Mouse (Mus musculus): ENCODE results near the gene Olfr248. TPM values are rescaled to one million over a fixed set of nuclear protein-coding genes. Genes with fewer than 3 reads are reported as not detected.
"Not testable (repeated sequence)": the region's sequence is repeated elsewhere in the genome, so short reads cannot be mapped to it uniquely, and the experiment has no call there.

Gene Olfr248
- polyA plus RNA-seq (2015; fragmentation: Nextera tagmentation; extraction: Ambion mirVana) = not detected in 2 replicates

- Histone ChIP-seq H3K4me2 (replicated peaks; ENCODE audit: low read depth, low read length) (no peak within 1 kb of the TSS), H3K27ac (ENCODE audit: low read length) (no peak within 1 kb of the TSS), H3K27me3 (ENCODE audit: insufficient read depth, low read length) (no peaks in the 10 kb centered on the region), H3K36me3 (ENCODE audit: insufficient read depth, low read length) (no peaks in the 10 kb centered on the region), H3K9me3 (ENCODE audit: low read length) (no peaks in the 10 kb centered on the region), H3K4me3 (ENCODE audit: low read length) (no peak within 1 kb of the TSS), H3K9ac (replicated peaks; ENCODE audit: low read length) (no peak within 1 kb of the TSS), H3K4me1 (ENCODE audit: insufficient read depth, low read length) (no peaks in the 10 kb centered on the region)
- ATAC-seq (ENCODE audit: low FRiP score, low TSS enrichment) = no peak
- 94% methylated on average over 2 of the region's 2 CpGs for WGBS
Measured at GRCm38 (mm10) chr1:174390746-174391145, at the start of gene Olfr248. Gene Olfr248 (plus strand): TSS chr1:174391046.

- not testable (repeated sequence) for H3K27ac ChIP-seq (ENCODE audit: low read length); H3K4me1 ChIP-seq (ENCODE audit: insufficient read depth, low read length); H3K36me3 ChIP-seq (ENCODE audit: insufficient read depth, low read length); H3K9me3 ChIP-seq (ENCODE audit: low read length); H3K4me3 ChIP-seq (ENCODE audit: low read length); H3K27me3 ChIP-seq (ENCODE audit: insufficient read depth, low read length); H3K9ac ChIP-seq (replicated peaks; ENCODE audit: low read length); ATAC-seq (ENCODE audit: low FRiP score, low TSS enrichment); H3K4me2 ChIP-seq (replicated peaks; ENCODE audit: low read depth, low read length)
- 61% methylated on average over 1 of the region's 1 CpGs for WGBS
Measured at GRCm38 (mm10) chr1:174353636-174354035, 37.2 kb upstream of the Olfr248 start.

GRCm38 (mm10) chr1:174354640-174355039 lies 36.2 kb upstream of the Olfr248 start:
- ATAC-seq (ENCODE audit: low FRiP score, low TSS enrichment) = no peak

GRCm38 (mm10) chr1:174364882-174365451 lies 25.9 kb upstream of the Olfr248 start, which contains the start of gene Olfr417:
Gene Olfr417 (plus strand): TSS chr1:174365122.
- Histone ChIP-seq H3K27me3 (ENCODE audit: insufficient read depth, low read length) (no peaks in the 10 kb centered on the region), H3K4me2 (replicated peaks; ENCODE audit: low read depth, low read length) (no peak within 1 kb of the TSS), H3K9me3 (ENCODE audit: low read length) (no peaks in the 10 kb centered on the region), H3K4me1 (ENCODE audit: insufficient read depth, low read length) (no peaks in the 10 kb centered on the region), H3K27ac (ENCODE audit: low read length) (no peak within 1 kb of the TSS), H3K9ac (replicated peaks; ENCODE audit: low read length) (no peak within 1 kb of the TSS), H3K4me3 (ENCODE audit: low read length) (no peak within 1 kb of the TSS), H3K36me3 (ENCODE audit: insufficient read depth, low read length) (no peaks in the 10 kb centered on the region)
- no peak for ATAC-seq (ENCODE audit: low FRiP score, low TSS enrichment)
- 60% methylated on average over 2 of the region's 2 CpGs for WGBS

More at GRCm38 (mm10) chr1:174354640-174355039, 36.2 kb upstream of the Olfr248 start:
- Histone ChIP-seq H3K4me1 (ENCODE audit: insufficient read depth, low read length) (no peaks in the 10 kb centered on the region), H3K36me3 (ENCODE audit: insufficient read depth, low read length) (no peaks in the 10 kb centered on the region), H3K4me3 (ENCODE audit: low read length) (no peak overlapping the region), H3K4me2 (replicated peaks; ENCODE audit: low read depth, low read length) (no peak overlapping the region), H3K9me3 (ENCODE audit: low read length) (no peaks in the 10 kb centered on the region), H3K9ac (replicated peaks; ENCODE audit: low read length) (no peak overlapping the region), H3K27ac (ENCODE audit: low read length) (no peak overlapping the region), H3K27me3 (ENCODE audit: insufficient read depth, low read length) (no peaks in the 10 kb centered on the region)
- WGBS = 77% methylated on average over 5 of the region's 5 CpGs

- no peak for ATAC-seq (ENCODE audit: low FRiP score, low TSS enrichment)
- H3K9me3 ChIP-seq (ENCODE audit: low read length) = no peaks in the 10 kb centered on the region
- H3K4me2 ChIP-seq (replicated peaks; ENCODE audit: low read depth, low read length) = no peak overlapping the region
- no peak overlapping the region for H3K27ac ChIP-seq (ENCODE audit: low read length)
- H3K27me3 ChIP-seq (ENCODE audit: insufficient read depth, low read length) = no peaks in the 10 kb centered on the region
- H3K4me3 ChIP-seq (ENCODE audit: low read length) = no peak overlapping the region
- H3K9ac ChIP-seq (replicated peaks; ENCODE audit: low read length) = no peak overlapping the region
- no peaks in the 10 kb centered on the region for H3K36me3 ChIP-seq (ENCODE audit: insufficient read depth, low read length)
- H3K4me1 ChIP-seq (ENCODE audit: insufficient read depth, low read length) = no peaks in the 10 kb centered on the region
- 95% methylated on average over 3 of the region's 3 CpGs for WGBS
Measured at GRCm38 (mm10) chr1:174373799-174374198, 17.0 kb upstream of the Olfr248 start.

GRCm38 (mm10) chr1:174422959-174423358 lies 32.1 kb downstream of the Olfr248 start:
- ATAC-seq (ENCODE audit: low FRiP score, low TSS enrichment) = no peak
- no peaks in the 10 kb centered on the region for H3K27me3 ChIP-seq (ENCODE audit: insufficient read depth, low read length)
- H3K9ac ChIP-seq (replicated peaks; ENCODE audit: low read length) = no peak overlapping the region
- H3K27ac ChIP-seq (ENCODE audit: low read length) = no peak overlapping the region
- H3K4me1 ChIP-seq (ENCODE audit: insufficient read depth, low read length) = no peaks in the 10 kb centered on the region
- H3K4me2 ChIP-seq (replicated peaks; ENCODE audit: low read depth, low read length) = no peak overlapping the region
- no peaks in the 10 kb centered on the region for H3K9me3 ChIP-seq (ENCODE audit: low read length)
- H3K36me3 ChIP-seq (ENCODE audit: insufficient read depth, low read length) = no peaks in the 10 kb centered on the region
- H3K4me3 ChIP-seq (ENCODE audit: low read length) = no peak overlapping the region
- 86% methylated on average over 4 of the region's 4 CpGs for WGBS

GRCm38 (mm10) chr1:174423764-174424163 lies 32.9 kb downstream of the Olfr248 start, which contains the start of gene Olfr414:
Gene Olfr414 (plus strand): TSS chr1:174424064.
- ATAC-seq (ENCODE audit: low FRiP score, low TSS enrichment) = no peak
- no peaks in the 10 kb centered on the region for H3K4me1 ChIP-seq (ENCODE audit: insufficient read depth, low read length)
- no peak within 1 kb of the TSS for H3K9ac ChIP-seq (replicated peaks; ENCODE audit: low read length)
- 81% methylated on average over 1 of the region's 1 CpGs for WGBS
- H3K36me3 ChIP-seq (ENCODE audit: insufficient read depth, low read length) = no peaks in the 10 kb centered on the region
- no peak within 1 kb of the TSS for H3K27ac ChIP-seq (ENCODE audit: low read length)
- no peaks in the 10 kb centered on the region for H3K27me3 ChIP-seq (ENCODE audit: insufficient read depth, low read length)
- H3K4me2 ChIP-seq (replicated peaks; ENCODE audit: low read depth, low read length) = no peak within 1 kb of the TSS
- H3K4me3 ChIP-seq (ENCODE audit: low read length) = no peak within 1 kb of the TSS
- no peaks in the 10 kb centered on the region for H3K9me3 ChIP-seq (ENCODE audit: low read length)

DNA sequence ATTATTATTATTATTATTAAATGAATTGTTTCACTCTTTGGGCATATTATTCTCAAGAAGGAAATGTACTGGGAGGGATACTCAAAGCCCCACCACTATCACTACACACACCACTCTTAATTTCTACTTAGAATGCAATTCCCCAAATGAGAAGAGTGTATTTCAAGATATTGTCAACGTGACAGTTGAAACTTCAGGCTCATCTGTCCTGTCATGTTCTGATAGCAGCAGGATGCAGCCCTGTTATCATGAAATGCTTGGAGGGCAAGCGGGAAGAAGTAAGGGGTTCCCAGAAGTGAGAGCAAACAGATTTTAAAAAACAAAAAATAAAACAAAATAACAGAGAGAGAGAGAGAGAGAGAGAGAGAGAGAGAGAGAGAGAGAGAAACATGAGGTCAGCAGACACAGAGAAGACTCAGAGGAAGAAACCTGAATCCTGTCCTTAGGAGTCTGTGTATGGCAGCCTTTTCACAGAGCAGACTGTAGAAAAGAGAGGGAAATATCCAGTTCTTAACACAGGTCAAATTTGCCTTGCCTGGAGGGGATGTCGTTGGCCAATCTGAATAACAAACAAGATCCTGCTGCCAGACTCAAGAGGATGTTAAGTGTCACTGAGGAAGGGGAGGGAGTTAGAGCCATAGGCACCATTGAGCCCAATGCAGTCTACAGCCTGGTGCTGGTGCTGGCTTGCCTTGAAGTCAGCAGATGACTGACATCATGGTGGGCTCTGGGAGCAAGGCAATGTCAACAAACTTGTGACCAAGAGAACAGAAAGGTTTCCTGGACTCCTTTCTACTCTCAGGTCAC lies 35.5 kb downstream of the Olfr248 start:
- no peak overlapping the region for H3K27ac ChIP-seq (ENCODE audit: low read length)
- no peak overlapping the region for H3K4me2 ChIP-seq (replicated peaks; ENCODE audit: low read depth, low read length)
- H3K9ac ChIP-seq (replicated peaks; ENCODE audit: low read length) = no peak overlapping the region
- no peaks in the 10 kb centered on the region for H3K36me3 ChIP-seq (ENCODE audit: insufficient read depth, low read length)
- H3K4me1 ChIP-seq (ENCODE audit: insufficient read depth, low read length) = no peaks in the 10 kb centered on the region
- WGBS = 59% methylated on average over 3 of the region's 3 CpGs
- H3K9me3 ChIP-seq (ENCODE audit: low read length) = no peaks in the 10 kb centered on the region
- no peak for ATAC-seq (ENCODE audit: low FRiP score, low TSS enrichment)
- H3K4me3 ChIP-seq (ENCODE audit: low read length) = no peak overlapping the region
- H3K27me3 ChIP-seq (ENCODE audit: insufficient read depth, low read length) = no peaks in the 10 kb centered on the region

GRCm38 (mm10) chr1:174427402-174427801 lies 36.6 kb downstream of the Olfr248 start:
- Histone ChIP-seq H3K9ac (replicated peaks; ENCODE audit: low read length) (no peak overlapping the region), H3K27ac (ENCODE audit: low read length) (no peak overlapping the region), H3K4me1 (ENCODE audit: insufficient read depth, low read length) (no peaks in the 10 kb centered on the region), H3K36me3 (ENCODE audit: insufficient read depth, low read length) (no peaks in the 10 kb centered on the region), H3K9me3 (ENCODE audit: low read length) (no peaks in the 10 kb centered on the region), H3K4me3 (ENCODE audit: low read length) (no peak overlapping the region), H3K27me3 (ENCODE audit: insufficient read depth, low read length) (no peaks in the 10 kb centered on the region), H3K4me2 (replicated peaks; ENCODE audit: low read depth, low read length) (no peak overlapping the region)
- no peak for ATAC-seq (ENCODE audit: low FRiP score, low TSS enrichment)
- WGBS = 92% methylated on average over 1 of the region's 1 CpGs

- no peaks in the 10 kb centered on the region for H3K9me3 ChIP-seq (ENCODE audit: low read length)
Measured at GRCm38 (mm10) chr1:174428407-174428806, 37.6 kb downstream of the Olfr248 start.

More at GRCm38 (mm10) chr1:174428407-174428806, 37.6 kb downstream of the Olfr248 start:
- no peak overlapping the region for H3K4me2 ChIP-seq (replicated peaks; ENCODE audit: low read depth, low read length)
- H3K4me3 ChIP-seq (ENCODE audit: low read length) = no peak overlapping the region
- no peak overlapping the region for H3K27ac ChIP-seq (ENCODE audit: low read length)
- H3K9ac ChIP-seq (replicated peaks; ENCODE audit: low read length) = no peak overlapping the region
- 93% methylated on average over 2 of the region's 2 CpGs for WGBS
- no peaks in the 10 kb centered on the region for H3K27me3 ChIP-seq (ENCODE audit: insufficient read depth, low read length)
- ATAC-seq (ENCODE audit: low FRiP score, low TSS enrichment) = no peak
- H3K36me3 ChIP-seq (ENCODE audit: insufficient read depth, low read length) = no peaks in the 10 kb centered on the region
- H3K4me1 ChIP-seq (ENCODE audit: insufficient read depth, low read length) = no peaks in the 10 kb centered on the region

All from kidney, embryonic 16.5 days (tissue).